Mouse (Mus musculus) stomach, embryonic 16.5 days (tissue): ENCODE data around the gene Gm45713. TPM values are rescaled to one million over a fixed set of nuclear protein-coding genes. Genes with fewer than 3 reads are reported as not detected.

ENCODE experiments used
- ATAC-seq: fragments of 200-750 bp; cut with Nextera tagmentation; 2 replicates; pipeline ENCODE4 v1.8.0; 2017; ENCODE audit warnings: moderate number of reproducible peaks, moderate TSS enrichment; ENCODE audit not compliant: insufficient read depth, low FRiP score
- H3K27ac ChIP-seq: fragments of 300-500 bp; sonication (generic); 2 replicates; pipeline ENCODE4 v1.5.1; 2014; ENCODE audit warnings: low read length
- H3K27me3 ChIP-seq: fragments of 300-500 bp; sonication (generic); 2 replicates; pipeline ENCODE4 v1.6.1; 2014; ENCODE audit warnings: low read length, control low read depth, mixed read lengths; ENCODE audit not compliant: control insufficient read depth, insufficient read depth
- H3K36me3 ChIP-seq: fragments of 300-500 bp; sonication (generic); 2 replicates; pipeline ENCODE4 v1.6.1; 2014; ENCODE audit warnings: low read length; ENCODE audit not compliant: control insufficient read depth, insufficient read depth
- H3K4me1 ChIP-seq: fragments of 300-500 bp; sonication (generic); 2 replicates; pipeline ENCODE4 v1.6.1; 2014; ENCODE audit warnings: low read length, control low read depth, mixed read lengths; ENCODE audit not compliant: control insufficient read depth, insufficient read depth
- H3K4me2 ChIP-seq: fragments of 300-500 bp; sonication (generic); 2 replicates; pipeline ENCODE4 v1.6.1; 2014; ENCODE audit warnings: low read depth, low read length, mixed read lengths
- H3K4me3 ChIP-seq: fragments of 300-500 bp; sonication (generic); replicated peaks from 2 replicates; pipeline ENCODE4 v1.5.1; 2014; ENCODE audit warnings: mild to moderate bottlenecking, low read length
- H3K9ac ChIP-seq: fragments of 300-500 bp; sonication (generic); 2 replicates; pipeline ENCODE4 v1.6.1; 2014; ENCODE audit warnings: low read length
- H3K9me3 ChIP-seq: fragments of 300-500 bp; sonication (generic); replicated peaks from 2 replicates; pipeline ENCODE4 v1.6.1; 2016; ENCODE audit warnings: low read length, control low read depth; ENCODE audit not compliant: control insufficient read depth
- WGBS: fragments of 180-500 bp; shearing (Covaris S2); extraction: QIAGEN DNeasy Blood & Tissue Kit; methylation state at CpG from one replicate; pipeline ENCODE4 v1.1.7; 2014; 5-methylcytosine and 5-hydroxymethylcytosine counted together
- polyA plus RNA-seq: library from polyadenylated mRNA; unstranded; fragments of >200 nt; fragmentation: Nextera tagmentation; extraction: Ambion mirVana; gene quantifications from 2 replicates; pipeline ENCODE4 v1.2.1, GENCODE M21; 2015

Gm45713 gene
- polyA plus RNA-seq, 1 experiment from 2014 or later: not detected

GRCm38 (mm10) chr7:45091001-45091990 is 44.7 kb downstream of the Gm45713 start:
- ATAC-seq: peak; percentile 48
- Histone ChIP-seq H3K27me3 (no peaks in the 10 kb centered on the region), H3K9ac (peak overlapping the region; percentile 81), H3K4me1 (peaks cover 8% of the 10 kb centered on the region), H3K36me3 (peaks cover 7% of the 10 kb centered on the region), H3K27ac (peak overlapping the region; percentile 90), H3K9me3 (no peaks in the 10 kb centered on the region), H3K4me3 (peak overlapping the region; percentile 49), H3K4me2 (peak overlapping the region; percentile 56)
- WGBS: 8% methylated on average over 35 of the region's 35 CpGs

DNA sequence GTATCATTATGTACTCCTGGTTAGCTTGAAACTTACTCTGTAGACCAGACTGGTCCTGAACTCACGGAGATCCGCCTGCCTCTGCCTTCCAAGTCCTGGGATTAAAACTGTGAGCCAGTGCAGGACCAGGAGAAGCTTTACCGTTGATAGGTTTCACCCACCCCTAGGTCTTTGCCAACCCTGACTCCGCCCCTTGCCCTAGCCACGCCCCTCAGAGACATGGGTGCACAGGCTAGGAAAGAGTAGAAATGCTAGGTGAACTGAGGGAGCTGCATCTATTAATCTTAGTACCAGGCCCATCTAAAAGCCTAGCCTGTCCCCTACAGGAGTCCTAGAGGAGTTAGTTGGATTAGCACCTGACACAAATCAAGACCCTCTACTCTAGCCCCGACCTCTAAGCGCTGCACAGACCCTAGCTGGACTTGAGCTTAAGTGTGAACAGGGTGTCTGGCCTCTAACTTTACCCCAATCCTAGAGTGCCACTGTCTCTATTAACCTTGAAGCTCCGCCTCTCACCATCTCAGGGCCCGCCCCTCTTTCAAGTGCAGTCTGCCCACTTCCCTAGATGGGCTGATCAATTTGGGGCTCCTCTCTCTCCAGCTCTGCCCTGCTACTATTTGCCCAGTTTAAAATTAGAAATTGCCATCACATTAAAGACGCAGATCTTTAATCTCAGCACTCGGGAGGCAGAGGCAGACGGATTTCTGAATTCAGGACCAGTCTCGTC is 45.6 kb downstream of the Gm45713 start:
- Histone ChIP-seq H3K4me3 (peak overlapping the region; percentile 49), H3K27me3 (no peaks in the 10 kb centered on the region), H3K4me1 (peaks cover 8% of the 10 kb centered on the region), H3K9ac (peak overlapping the region; percentile 81), H3K9me3 (no peaks in the 10 kb centered on the region), H3K27ac (peak overlapping the region; percentile 90), H3K4me2 (peak overlapping the region; percentile 56), H3K36me3 (peaks cover 13% of the 10 kb centered on the region)
- WGBS: 75% methylated on average over 13 of the region's 13 CpGs
- ATAC-seq: no peak

DNA sequence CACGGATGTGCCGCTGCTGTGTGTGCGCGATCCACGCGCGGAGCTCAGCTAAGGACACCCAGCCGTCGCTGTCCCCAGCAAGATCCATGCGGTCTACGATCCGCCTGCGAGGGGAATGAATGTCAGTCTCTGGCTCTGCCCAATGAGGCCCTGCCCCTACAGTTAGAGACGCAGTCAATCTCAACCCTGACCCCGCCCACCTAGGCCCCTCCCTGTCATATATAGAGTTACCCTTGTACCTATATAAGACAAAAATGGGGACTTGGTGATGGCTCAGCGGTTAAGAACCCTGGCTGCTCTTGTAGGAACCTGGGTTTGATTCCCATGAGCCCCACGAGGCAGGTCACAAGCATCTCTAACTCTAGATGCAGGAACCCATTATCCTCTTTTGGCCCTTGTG is 47.4 kb downstream of the Gm45713 start:
- peaks cover 13% of the 10 kb centered on the region for H3K36me3 ChIP-seq
- 90% methylated on average over 17 of the region's 17 CpGs for WGBS
- no peak overlapping the region for H3K4me2 ChIP-seq
- H3K9ac ChIP-seq: no peak overlapping the region
- H3K4me3 ChIP-seq: no peak overlapping the region
- peaks cover 8% of the 10 kb centered on the region for H3K4me1 ChIP-seq
- no peak for ATAC-seq
- no peak overlapping the region for H3K27ac ChIP-seq
- no peaks in the 10 kb centered on the region for H3K9me3 ChIP-seq
- no peaks in the 10 kb centered on the region for H3K27me3 ChIP-seq

DNA sequence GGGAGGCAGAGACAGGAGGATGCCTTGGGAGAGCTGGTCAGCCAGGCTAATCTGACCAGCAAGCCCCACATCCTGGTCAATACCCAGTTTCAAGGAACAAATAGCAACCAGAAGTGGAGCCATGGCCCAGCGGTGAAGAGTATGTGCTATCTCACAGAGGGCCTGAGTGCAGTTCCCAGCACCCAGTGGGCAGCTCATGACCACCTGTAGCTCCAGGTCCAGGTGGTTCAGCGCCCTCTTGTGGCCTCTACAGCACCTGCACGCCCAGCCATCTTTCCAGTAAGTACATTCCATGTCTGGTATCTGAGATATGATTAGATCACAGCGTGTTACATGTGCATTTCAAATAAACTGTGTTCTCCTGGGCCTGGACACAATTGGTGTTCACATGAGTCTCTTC is 49.9 kb downstream of the Gm45713 start:
- peaks cover 13% of the 10 kb centered on the region for H3K36me3 ChIP-seq

GRCm38 (mm10) chr7:45083300-45083890 is 52.6 kb downstream of the Gm45713 start:
- Histone ChIP-seq H3K9ac (no peak overlapping the region), H3K36me3 (peaks cover 13% of the 10 kb centered on the region), H3K4me1 (0 out of 2 replicates have a peak, but pooled peaks cover 3% of the 10 kb centered on the region), H3K27ac (no peak overlapping the region), H3K9me3 (no peaks in the 10 kb centered on the region), H3K27me3 (no peaks in the 10 kb centered on the region), H3K4me3 (no peak overlapping the region), H3K4me2 (no peak overlapping the region)
- no peak for ATAC-seq
- WGBS: 81% methylated on average over 22 of the region's 22 CpGs

More for the DNA sequence above, 49.9 kb downstream of the Gm45713 start:
- H3K9ac ChIP-seq: no peak overlapping the region
- 81% methylated on average over 4 of the region's 4 CpGs for WGBS
- H3K4me2 ChIP-seq: no peak overlapping the region
- H3K4me3 ChIP-seq: no peak overlapping the region
- no peak for ATAC-seq
- H3K4me1 ChIP-seq: 0 out of 2 replicates have a peak, but pooled peaks cover 3% of the 10 kb centered on the region
- no peaks in the 10 kb centered on the region for H3K27me3 ChIP-seq
- no peak overlapping the region for H3K27ac ChIP-seq
- no peaks in the 10 kb centered on the region for H3K9me3 ChIP-seq

GRCm38 (mm10) chr7:45082401-45083299 is 53.4 kb downstream of the Gm45713 start:
- peaks cover 13% of the 10 kb centered on the region for H3K36me3 ChIP-seq
- ATAC-seq: no peak

GRCm38 (mm10) chr7:45081016-45081415 is 55.0 kb downstream of the Gm45713 start:
- Histone ChIP-seq H3K4me2 (no peak overlapping the region), H3K4me3 (no peak overlapping the region), H3K9me3 (no peaks in the 10 kb centered on the region), H3K36me3 (peaks cover 7% of the 10 kb centered on the region; the same call in 1 of the 2 replicates), H3K27me3 (no peaks in the 10 kb centered on the region), H3K9ac (no peak overlapping the region), H3K27ac (no peak overlapping the region), H3K4me1 (0 out of 2 replicates have a peak, but pooled peaks cover 3% of the 10 kb centered on the region)
- no peak for ATAC-seq
- whole genome bisulfite sequencing: 52% methylated on average over 5 of the region's 5 CpGs

More at GRCm38 (mm10) chr7:45082401-45083299, 53.4 kb downstream of the Gm45713 start:
- H3K27ac ChIP-seq: peak overlapping the region; percentile 54
- 0 out of 2 replicates have a peak, but pooled peaks cover 3% of the 10 kb centered on the region for H3K4me1 ChIP-seq
- H3K4me3 ChIP-seq: no peak overlapping the region
- peak overlapping the region; percentile 2; the same call in 1 of the 2 replicates for H3K4me2 ChIP-seq
- no peaks in the 10 kb centered on the region for H3K9me3 ChIP-seq
- 64% methylated on average over 25 of the region's 25 CpGs for WGBS
- H3K27me3 ChIP-seq: no peaks in the 10 kb centered on the region
- H3K9ac ChIP-seq: no peak overlapping the region

DNA sequence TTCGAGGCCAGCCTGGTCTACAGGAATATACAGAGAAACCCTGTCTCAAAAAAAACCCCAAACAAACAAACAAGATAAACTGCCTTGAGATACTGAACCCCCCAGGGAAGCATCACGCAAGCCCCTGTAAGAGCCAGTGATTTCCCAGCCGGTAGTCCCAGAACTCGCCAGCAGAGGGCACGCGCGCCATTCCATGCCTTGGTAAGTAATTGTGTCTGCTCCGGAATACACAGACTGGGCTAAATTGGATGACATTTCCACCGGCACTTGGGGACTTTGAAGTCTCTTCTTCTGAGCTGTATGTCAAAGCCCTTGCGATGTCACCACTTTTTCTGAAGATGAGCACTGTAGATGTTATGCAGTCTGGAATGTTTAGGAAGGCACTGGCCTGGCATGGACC is 56.2 kb downstream of the Gm45713 start:
- Histone ChIP-seq H3K9ac (0 out of 2 replicates have a peak overlapping the region, but pooled peaks have one; percentile 13), H3K4me2 (no peak overlapping the region), H3K36me3 (peaks cover 6% of the 10 kb centered on the region; the same call in 1 of the 2 replicates), H3K4me3 (no peak overlapping the region), H3K4me1 (0 out of 2 replicates have a peak, but pooled peaks cover 3% of the 10 kb centered on the region), H3K27ac (no peak overlapping the region), H3K9me3 (no peaks in the 10 kb centered on the region), H3K27me3 (no peaks in the 10 kb centered on the region)
- peak; percentile 48; the same call in 1 of the 2 replicates for ATAC-seq
- under 1% methylated on average over 10 of the region's 10 CpGs for WGBS
